Mouse (Mus musculus): ENCODE data around the gene Borcs5. TPM values are rescaled to one million over a fixed set of nuclear protein-coding genes. Genes with fewer than 3 reads are reported as not detected.
A peak's percentile ranks its signal among the peaks of the same experiment; 100 is the strongest.
"Not testable (repeated sequence)": the region's sequence is repeated elsewhere in the genome, so short reads cannot be mapped to it uniquely, and the experiment has no call there.

Borcs5 gene
- polyA plus RNA-seq, 1 experiment from 2014 or later, result 46.2 TPM

GRCm38 (mm10) chr6:134677504-134677903 lies 38.2 kb downstream of the Borcs5 start:
- no peaks in the 10 kb centered on the region for H3K9me3 ChIP-seq (replicated peaks; ENCODE audit: control insufficient read depth, low read length, poor library complexity, severe bottlenecking)
- no peak overlapping the region for H3K9ac ChIP-seq (ENCODE audit: low read depth, low read length)
- H3K4me3 ChIP-seq (ENCODE audit: low read depth, low read length), result no peak overlapping the region
- no peak overlapping the region for H3K4me2 ChIP-seq (ENCODE audit: low read length)
- 82% methylated on average over 4 of the region's 4 CpGs for WGBS
- H3K27ac ChIP-seq (ENCODE audit: low read length), result no peak overlapping the region
- no peaks in the 10 kb centered on the region for H3K36me3 ChIP-seq (ENCODE audit: control insufficient read depth, insufficient read depth, low read length)
- H3K4me1 ChIP-seq (ENCODE audit: control insufficient read depth, insufficient read depth, low read length), result no peaks in the 10 kb centered on the region
- H3K27me3 ChIP-seq (ENCODE audit: control insufficient read depth, insufficient read depth, low read depth, low read length), result no peaks in the 10 kb centered on the region
- no peak for ATAC-seq

- Histone ChIP-seq H3K9ac (ENCODE audit: low read depth, low read length) (no peak overlapping the region), H3K27me3 (ENCODE audit: control insufficient read depth, insufficient read depth, low read depth, low read length) (no peaks in the 10 kb centered on the region), H3K27ac (ENCODE audit: low read length) (no peak overlapping the region), H3K4me3 (ENCODE audit: low read depth, low read length) (no peak overlapping the region), H3K36me3 (ENCODE audit: control insufficient read depth, insufficient read depth, low read length) (no peaks in the 10 kb centered on the region), H3K4me1 (ENCODE audit: control insufficient read depth, insufficient read depth, low read length) (no peaks in the 10 kb centered on the region), H3K9me3 (replicated peaks; ENCODE audit: control insufficient read depth, low read length, poor library complexity, severe bottlenecking) (no peaks in the 10 kb centered on the region), H3K4me2 (ENCODE audit: low read length) (no peak overlapping the region)
- ATAC-seq, result no peak
- WGBS, result 86% methylated on average over 3 of the region's 3 CpGs
Observed at GRCm38 (mm10) chr6:134678037-134678436, 38.7 kb downstream of the Borcs5 start.

GRCm38 (mm10) chr6:134679330-134679729 lies 40.0 kb downstream of the Borcs5 start:
- H3K27ac ChIP-seq (ENCODE audit: low read length); H3K4me2 ChIP-seq (ENCODE audit: low read length); H3K27me3 ChIP-seq (ENCODE audit: control insufficient read depth, insufficient read depth, low read depth, low read length); H3K4me3 ChIP-seq (ENCODE audit: low read depth, low read length); ATAC-seq; H3K36me3 ChIP-seq (ENCODE audit: control insufficient read depth, insufficient read depth, low read length); H3K9me3 ChIP-seq (replicated peaks; ENCODE audit: control insufficient read depth, low read length, poor library complexity, severe bottlenecking); H3K9ac ChIP-seq (ENCODE audit: low read depth, low read length); H3K4me1 ChIP-seq (ENCODE audit: control insufficient read depth, insufficient read depth, low read length): not testable (repeated sequence)
- whole genome bisulfite sequencing, result 94% methylated on average over 4 of the region's 4 CpGs

GRCm38 (mm10) chr6:134684354-134684915 lies 45.1 kb downstream of the Borcs5 start:
- Histone ChIP-seq H3K9ac (ENCODE audit: low read depth, low read length) (no peak overlapping the region), H3K36me3 (ENCODE audit: control insufficient read depth, insufficient read depth, low read length) (peaks cover 5% of the 10 kb centered on the region; the same call in 1 of the 2 replicates), H3K27ac (ENCODE audit: low read length) (peak overlapping the region; percentile 47; the same call in 1 of the 2 replicates), H3K27me3 (ENCODE audit: control insufficient read depth, insufficient read depth, low read depth, low read length) (no peaks in the 10 kb centered on the region), H3K9me3 (replicated peaks; ENCODE audit: control insufficient read depth, low read length, poor library complexity, severe bottlenecking) (no peaks in the 10 kb centered on the region), H3K4me2 (ENCODE audit: low read length) (no peak overlapping the region), H3K4me3 (ENCODE audit: low read depth, low read length) (no peak overlapping the region), H3K4me1 (ENCODE audit: control insufficient read depth, insufficient read depth, low read length) (peaks cover 13% of the 10 kb centered on the region)
- WGBS, result 75% methylated on average over 6 of the region's 6 CpGs
- ATAC-seq, result peak; percentile 37; the same call in 1 of the 2 replicates

GRCm38 (mm10) chr6:134685040-134685439 lies 45.7 kb downstream of the Borcs5 start:
- Histone ChIP-seq H3K9me3 (replicated peaks; ENCODE audit: control insufficient read depth, low read length, poor library complexity, severe bottlenecking) (no peaks in the 10 kb centered on the region), H3K4me3 (ENCODE audit: low read depth, low read length) (no peak overlapping the region), H3K27ac (ENCODE audit: low read length) (peak overlapping the region; percentile 71), H3K36me3 (ENCODE audit: control insufficient read depth, insufficient read depth, low read length) (peaks cover 5% of the 10 kb centered on the region; the same call in 1 of the 2 replicates), H3K4me2 (ENCODE audit: low read length) (no peak overlapping the region), H3K9ac (ENCODE audit: low read depth, low read length) (no peak overlapping the region), H3K4me1 (ENCODE audit: control insufficient read depth, insufficient read depth, low read length) (peaks cover 13% of the 10 kb centered on the region), H3K27me3 (ENCODE audit: control insufficient read depth, insufficient read depth, low read depth, low read length) (no peaks in the 10 kb centered on the region)
- 17% methylated on average over 2 of the region's 2 CpGs for WGBS
- peak; percentile 80; the same call in 1 of the 2 replicates for ATAC-seq

- Histone ChIP-seq H3K36me3 (ENCODE audit: control insufficient read depth, insufficient read depth, low read length) (peaks cover 5% of the 10 kb centered on the region; the same call in 1 of the 2 replicates), H3K9ac (ENCODE audit: low read depth, low read length) (no peak overlapping the region), H3K9me3 (replicated peaks; ENCODE audit: control insufficient read depth, low read length, poor library complexity, severe bottlenecking) (no peaks in the 10 kb centered on the region), H3K4me2 (ENCODE audit: low read length) (no peak overlapping the region), H3K27ac (ENCODE audit: low read length) (peak overlapping the region; percentile 71), H3K4me1 (ENCODE audit: control insufficient read depth, insufficient read depth, low read length) (peaks cover 13% of the 10 kb centered on the region), H3K4me3 (ENCODE audit: low read depth, low read length) (no peak overlapping the region), H3K27me3 (ENCODE audit: control insufficient read depth, insufficient read depth, low read depth, low read length) (no peaks in the 10 kb centered on the region)
- WGBS, result 67% methylated on average over 6 of the region's 6 CpGs
- peak; percentile 52; the same call in 1 of the 2 replicates for ATAC-seq
Observed at GRCm38 (mm10) chr6:134685515-134685914, 46.2 kb downstream of the Borcs5 start.

- Histone ChIP-seq H3K36me3 (ENCODE audit: control insufficient read depth, insufficient read depth, low read length) (no peaks in the 10 kb centered on the region), H3K9ac (ENCODE audit: low read depth, low read length) (no peak overlapping the region), H3K27ac (ENCODE audit: low read length) (no peak overlapping the region), H3K4me1 (ENCODE audit: control insufficient read depth, insufficient read depth, low read length) (no peaks in the 10 kb centered on the region), H3K9me3 (replicated peaks; ENCODE audit: control insufficient read depth, low read length, poor library complexity, severe bottlenecking) (no peaks in the 10 kb centered on the region), H3K4me2 (ENCODE audit: low read length) (no peak overlapping the region), H3K27me3 (ENCODE audit: control insufficient read depth, insufficient read depth, low read depth, low read length) (no peaks in the 10 kb centered on the region), H3K4me3 (ENCODE audit: low read depth, low read length) (no peak overlapping the region)
- WGBS, result 84% methylated on average over 6 of the region's 6 CpGs
- no peak for ATAC-seq
Observed at GRCm38 (mm10) chr6:134694498-134694897, 55.2 kb downstream of the Borcs5 start.

GRCm38 (mm10) chr6:134694988-134695387 lies 55.7 kb downstream of the Borcs5 start:
- no peaks in the 10 kb centered on the region for H3K36me3 ChIP-seq (ENCODE audit: control insufficient read depth, insufficient read depth, low read length)
- 99% methylated on average over 3 of the region's 3 CpGs for WGBS
- H3K9me3 ChIP-seq (replicated peaks; ENCODE audit: control insufficient read depth, low read length, poor library complexity, severe bottlenecking), result no peaks in the 10 kb centered on the region
- no peak overlapping the region for H3K4me3 ChIP-seq (ENCODE audit: low read depth, low read length)
- H3K4me1 ChIP-seq (ENCODE audit: control insufficient read depth, insufficient read depth, low read length), result no peaks in the 10 kb centered on the region
- no peak for ATAC-seq
- H3K9ac ChIP-seq (ENCODE audit: low read depth, low read length), result no peak overlapping the region
- H3K4me2 ChIP-seq (ENCODE audit: low read length), result no peak overlapping the region
- H3K27ac ChIP-seq (ENCODE audit: low read length), result no peak overlapping the region
- H3K27me3 ChIP-seq (ENCODE audit: control insufficient read depth, insufficient read depth, low read depth, low read length), result no peaks in the 10 kb centered on the region

- no peaks in the 10 kb centered on the region for H3K4me1 ChIP-seq (ENCODE audit: control insufficient read depth, insufficient read depth, low read length)
- no peak overlapping the region for H3K4me3 ChIP-seq (ENCODE audit: low read depth, low read length)
- H3K27me3 ChIP-seq (ENCODE audit: control insufficient read depth, insufficient read depth, low read depth, low read length), result no peaks in the 10 kb centered on the region
- no peak overlapping the region for H3K4me2 ChIP-seq (ENCODE audit: low read length)
- 95% methylated on average over 3 of the region's 3 CpGs for WGBS
- no peaks in the 10 kb centered on the region for H3K36me3 ChIP-seq (ENCODE audit: control insufficient read depth, insufficient read depth, low read length)
- no peak overlapping the region for H3K9ac ChIP-seq (ENCODE audit: low read depth, low read length)
- no peak overlapping the region for H3K27ac ChIP-seq (ENCODE audit: low read length)
- H3K9me3 ChIP-seq (replicated peaks; ENCODE audit: control insufficient read depth, low read length, poor library complexity, severe bottlenecking), result no peaks in the 10 kb centered on the region
- ATAC-seq, result no peak
Observed at GRCm38 (mm10) chr6:134695625-134696024, 56.3 kb downstream of the Borcs5 start.
